Mouse (Mus musculus) ES-Bruce4 (cell line): ENCODE measurements around the gene Arv1.

ENCODE experiments used
- CTCF ChIP-seq: IDR thresholded peaks from one replicate; pipeline ENCODE4 v1.8.1; 2011; ENCODE audit warnings: low read depth, low read length
- EP300 ChIP-seq: IDR thresholded peaks from 2 replicates; pipeline ENCODE4 v1.6.1; 2011; ENCODE audit warnings: low read depth, low read length; ENCODE audit not compliant: insufficient read depth
- POLR2A ChIP-seq: IDR thresholded peaks from one replicate; pipeline ENCODE4 v1.8.1; 2011; ENCODE audit warnings: low read length; ENCODE audit not compliant: insufficient read depth

GRCm38 (mm10) chr8:124682218-124682617 is 39.7 kb upstream of the Arv1 start:
- TF ChIP-seq EP300 = no peak
- no peak for TF ChIP-seq POLR2A
- no peak for TF ChIP-seq CTCF
